Mouse (Mus musculus) heart, adult 2 months (tissue): ENCODE measurements around the gene Kcnmb3.

ENCODE experiments used
- CTCF ChIP-seq: fragments of 200-600 bp; IDR thresholded peaks from 2 replicates; pipeline ENCODE4 v1.8.1; 2022; ENCODE audit warnings: antibody characterized with exemption, mild to moderate bottlenecking, moderate library complexity
- POLR2A ChIP-seq: fragments of 200-500 bp; IDR thresholded peaks from 2 replicates; pipeline ENCODE4 v1.6.1; 2011; ENCODE audit warnings: mild to moderate bottlenecking, low read depth, low read length, control low read depth; ENCODE audit not compliant: insufficient read depth

GRCm38 (mm10) chr3:32508666-32509324 lies 16.8 kb upstream of the Kcnmb3 start:
- TF ChIP-seq CTCF (peak; percentile 91), POLR2A (no peak)
